Mouse (Mus musculus) naive thymus-derived CD4-positive, alpha-beta T cell, adult 2 months (primary cell): ENCODE results near the gene Znrf2.
"Not testable (repeated sequence)": the region's sequence is repeated elsewhere in the genome, so short reads cannot be mapped to it uniquely, and the experiment has no call there.

Source experiments
- DNase-seq: peaks from one replicate; pipeline ENCODE4 v3.0.0-alpha.2; 2011; ENCODE audit warnings: low read depth

Znrf2 gene

GRCm38 (mm10) chr6:54849179-54850156, 32.8 kb downstream of the Znrf2 start:
- DNase-seq = peak; percentile 78

- no peak for DNase-seq
These were observed 35.1 kb downstream of the Znrf2 start for GRCm38 (mm10) chr6:54851778-54852177.

- DNase-seq = no peak
These were observed 36.0 kb downstream of the Znrf2 start for GRCm38 (mm10) chr6:54852669-54853068.

- DNase-seq = peak; percentile 49
These were observed 38.1 kb downstream of the Znrf2 start for GRCm38 (mm10) chr6:54854859-54855258.

GRCm38 (mm10) chr6:54855801-54856583, 39.3 kb downstream of the Znrf2 start:
- DNase-seq = no peak

GRCm38 (mm10) chr6:54859159-54859558, 42.4 kb downstream of the Znrf2 start:
- not testable (repeated sequence) for DNase-seq

GRCm38 (mm10) chr6:54860180-54860579, 43.5 kb downstream of the Znrf2 start:
- no peak for DNase-seq

GRCm38 (mm10) chr6:54866731-54867410, 50.2 kb downstream of the Znrf2 start:
- DNase-seq = peak; percentile 52

- DNase-seq = peak; percentile 64
These were observed 50.7 kb downstream of the Znrf2 start for GRCm38 (mm10) chr6:54867411-54867745.

GRCm38 (mm10) chr6:54873029-54873428, 56.3 kb downstream of the Znrf2 start:
- DNase-seq = no peak

- DNase-seq = no peak
These were observed 60.1 kb downstream of the Znrf2 start for GRCm38 (mm10) chr6:54876782-54877181.

- no peak for DNase-seq
These were observed 60.9 kb downstream of the Znrf2 start for GRCm38 (mm10) chr6:54877651-54878050.

GRCm38 (mm10) chr6:54878546-54878945, 61.8 kb downstream of the Znrf2 start:
- no peak for DNase-seq

- no peak for DNase-seq
These were observed 63.4 kb downstream of the Znrf2 start for GRCm38 (mm10) chr6:54880086-54880485.

GRCm38 (mm10) chr6:54883424-54883823, 66.7 kb downstream of the Znrf2 start:
- DNase-seq = no peak

GRCm38 (mm10) chr6:54886195-54886594, 69.5 kb downstream of the Znrf2 start:
- no peak for DNase-seq

- DNase-seq = no peak
These were observed 73.5 kb downstream of the Znrf2 start for GRCm38 (mm10) chr6:54890221-54890620.

GRCm38 (mm10) chr6:54891384-54891783, 74.7 kb downstream of the Znrf2 start:
- DNase-seq = no peak

GRCm38 (mm10) chr6:54900256-54900655, 83.5 kb downstream of the Znrf2 start:
- DNase-seq = no peak

- peak; percentile 51 for DNase-seq
These were observed 85.8 kb downstream of the Znrf2 start for GRCm38 (mm10) chr6:54902547-54902946.

GRCm38 (mm10) chr6:54906053-54907040, 89.6 kb downstream of the Znrf2 start:
- no peak for DNase-seq
